Mouse (Mus musculus): Measurements from ENCODE around the gene Cdk5r1.

DNA sequence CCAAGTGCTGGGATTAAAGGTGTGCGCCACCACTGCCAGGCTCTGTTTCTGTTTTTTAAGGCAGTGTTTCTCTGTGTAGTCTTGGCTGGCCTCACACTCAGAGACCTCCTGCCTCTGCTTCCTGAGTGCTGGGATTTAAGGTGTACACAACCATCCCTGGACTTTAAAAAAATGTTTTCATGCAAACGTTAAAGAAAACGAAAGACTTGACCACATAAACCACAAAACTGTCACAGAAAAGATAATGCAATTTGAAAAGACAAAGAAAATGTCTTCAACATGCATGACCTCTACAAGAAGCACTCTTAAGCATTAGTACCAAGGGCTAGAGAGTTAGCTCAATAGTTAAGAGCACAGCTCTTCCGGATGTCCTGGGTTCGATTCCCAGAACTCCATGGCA is 47.4 kb downstream of the Cdk5r1 start:
- TF ChIP-seq GATA1 (IDR thresholded peaks at IDR 0.05; ENCODE audit: borderline replicate concordance, low read length), result no peak
- no peak for TF ChIP-seq FLI1 (IDR thresholded peaks at IDR 0.05; ENCODE audit: low read length)

All from megakaryocyte, embryonic 14.5 days (primary cell).